Mouse (Mus musculus) hindbrain, embryonic 12.5 days (tissue): ENCODE results near the gene Ndrg4. TPM values are rescaled to one million over a fixed set of nuclear protein-coding genes. Genes with fewer than 3 reads are reported as not detected.
A peak's percentile ranks its signal among the peaks of the same experiment; 100 is the strongest.
"Not testable (repeated sequence)": the region's sequence is repeated elsewhere in the genome, so short reads cannot be mapped to it uniquely, and the experiment has no call there.

Experiments used
- ATAC-seq: fragments of 200-750 bp; cut with Nextera tagmentation; 2 replicates; pipeline ENCODE4 v1.8.0; 2017; ENCODE audit warnings: moderate TSS enrichment; ENCODE audit not compliant: low FRiP score
- H3K27ac ChIP-seq: fragments of 300-500 bp; sonication (generic); 2 replicates; pipeline ENCODE4 v1.5.1; 2016; ENCODE audit warnings: mild to moderate bottlenecking
- H3K27me3 ChIP-seq: fragments of 300-500 bp; sonication (generic); 2 replicates; pipeline ENCODE4 v1.6.1; 2016; ENCODE audit warnings: mild to moderate bottlenecking
- H3K36me3 ChIP-seq: fragments of 300-500 bp; sonication (generic); 2 replicates; pipeline ENCODE4 v1.6.1; 2016; ENCODE audit warnings: mild to moderate bottlenecking
- H3K4me1 ChIP-seq: fragments of 300-500 bp; sonication (generic); 2 replicates; pipeline ENCODE4 v1.6.1; 2016
- H3K4me2 ChIP-seq: fragments of 300-500 bp; sonication (generic); replicated peaks from 2 replicates; pipeline ENCODE4 v1.6.1; 2016; ENCODE audit warnings: mild to moderate bottlenecking
- H3K4me3 ChIP-seq: fragments of 300-500 bp; sonication (generic); 2 replicates; pipeline ENCODE4 v1.5.1; 2016; ENCODE audit warnings: mild to moderate bottlenecking
- H3K9ac ChIP-seq: fragments of 300-500 bp; sonication (generic); 2 replicates; pipeline ENCODE4 v1.6.1; 2016; ENCODE audit warnings: mild to moderate bottlenecking, moderate library complexity
- H3K9me3 ChIP-seq: fragments of 300-500 bp; sonication (generic); replicated peaks from 2 replicates; pipeline ENCODE4 v1.6.1; 2016; ENCODE audit warnings: mild to moderate bottlenecking
- WGBS: fragments of 180-500 bp; shearing (Covaris S2); methylation state at CpG from one replicate; pipeline ENCODE4 v1.1.7; 2016; 5-methylcytosine and 5-hydroxymethylcytosine counted together
- polyA plus RNA-seq: library from polyadenylated mRNA; unstranded; fragments of >200 nt; fragmentation: Nextera tagmentation; extraction: Ambion mirVana; gene quantifications from 2 replicates; pipeline ENCODE4 v1.2.1, GENCODE M21; 2016

The Ndrg4 gene
- polyA plus RNA-seq, 1 experiment from 2014 or later: 97.1 TPM

DNA sequence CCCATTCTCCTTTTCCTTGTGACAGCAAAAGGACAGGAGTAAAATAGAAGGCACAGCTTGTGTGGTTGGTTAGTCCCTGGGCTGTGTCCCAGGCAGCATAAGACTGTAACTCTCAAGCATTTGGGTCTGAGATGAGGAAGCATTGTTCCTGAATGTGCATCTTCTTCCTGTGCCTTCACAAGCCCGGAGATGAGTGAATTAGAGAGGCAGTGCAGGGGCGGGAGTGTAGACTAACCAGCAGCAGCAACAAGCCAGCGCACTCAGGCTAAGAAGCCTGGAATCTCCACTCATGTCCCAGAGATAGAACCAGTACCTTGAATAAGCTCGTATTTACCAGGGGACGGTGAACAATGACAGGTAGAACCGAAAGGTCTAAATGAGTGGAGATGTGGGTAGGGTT, 15.2 kb upstream of the Ndrg4 start:
- 90% methylated on average over 6 of the region's 6 CpGs for WGBS
- peaks cover 2% of the 10 kb centered on the region for H3K9me3 ChIP-seq
- H3K4me2 ChIP-seq: no peak overlapping the region
- H3K27ac ChIP-seq: no peak overlapping the region
- H3K4me3 ChIP-seq: no peak overlapping the region
- H3K4me1 ChIP-seq: 0 out of 2 replicates have a peak, but pooled peaks cover 2% of the 10 kb centered on the region
- no peaks in the 10 kb centered on the region for H3K27me3 ChIP-seq
- H3K36me3 ChIP-seq: no peaks in the 10 kb centered on the region
- no peak for ATAC-seq
- H3K9ac ChIP-seq: no peak overlapping the region

DNA sequence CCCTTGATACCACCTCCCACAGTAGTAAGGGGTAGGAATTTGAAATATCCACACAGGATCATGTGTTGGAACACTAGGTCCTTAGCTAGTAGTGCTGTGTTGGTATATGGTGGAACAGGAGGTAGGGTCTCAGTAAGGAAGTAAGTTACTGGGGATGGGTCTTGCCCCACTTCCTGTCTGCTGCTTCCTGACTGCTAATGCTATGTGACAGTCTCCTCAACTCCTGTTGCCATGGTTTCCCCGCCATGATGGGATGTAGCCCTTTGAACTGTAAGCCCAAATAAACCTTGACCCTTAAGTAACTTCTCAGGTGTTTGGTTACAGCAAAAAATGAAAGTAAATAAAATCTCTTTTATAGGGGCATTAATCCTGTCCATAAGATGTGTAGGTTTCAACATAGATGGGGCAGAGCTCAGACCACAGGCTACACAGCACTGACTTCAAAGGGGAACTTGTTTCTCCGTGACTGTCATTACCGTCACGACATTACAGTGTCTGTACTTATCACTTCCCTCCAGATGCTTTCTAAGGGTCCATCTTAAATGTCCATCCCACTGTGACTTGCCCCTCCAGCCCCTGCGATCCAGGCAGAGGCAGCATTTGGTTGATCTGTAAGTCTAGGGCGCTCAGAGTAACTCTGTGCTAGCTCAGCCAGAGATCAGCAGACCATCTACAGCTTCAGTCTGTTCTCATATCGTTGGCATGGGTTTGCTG, 13.7 kb upstream of the Ndrg4 start:
- no peak overlapping the region for H3K27ac ChIP-seq
- no peak overlapping the region for H3K4me2 ChIP-seq
- no peak for ATAC-seq
- H3K9ac ChIP-seq: no peak overlapping the region
- no peak overlapping the region for H3K4me3 ChIP-seq
- no peaks in the 10 kb centered on the region for H3K4me1 ChIP-seq
- 86% methylated on average over 7 of the region's 7 CpGs for WGBS
- no peaks in the 10 kb centered on the region for H3K36me3 ChIP-seq
- H3K27me3 ChIP-seq: no peaks in the 10 kb centered on the region
- peaks cover 4% of the 10 kb centered on the region for H3K9me3 ChIP-seq

DNA sequence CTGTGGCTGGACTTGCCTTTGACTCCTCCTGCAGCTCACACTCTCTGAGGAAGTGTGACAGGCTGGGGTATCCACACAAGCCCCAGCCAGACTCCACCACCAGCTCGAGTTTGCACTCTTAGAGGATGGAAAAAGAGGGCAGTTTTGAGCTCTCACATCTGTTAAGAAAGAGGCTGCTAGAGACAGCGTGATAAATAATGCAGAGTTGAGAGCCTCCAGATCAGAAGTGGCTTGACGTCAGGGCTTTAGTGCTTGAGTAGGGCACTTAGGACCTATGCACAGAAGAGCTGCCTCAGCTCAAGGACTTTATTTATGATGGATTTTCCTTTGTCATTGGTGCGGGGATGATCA, 13.2 kb upstream of the Ndrg4 start:
- H3K4me1 ChIP-seq: no peaks in the 10 kb centered on the region
- ATAC-seq: no peak
- H3K4me3 ChIP-seq: no peak overlapping the region
- no peak overlapping the region for H3K4me2 ChIP-seq
- no peaks in the 10 kb centered on the region for H3K27me3 ChIP-seq
- 79% methylated on average over 4 of the region's 4 CpGs for WGBS
- H3K27ac ChIP-seq: no peak overlapping the region
- H3K9me3 ChIP-seq: peaks cover 4% of the 10 kb centered on the region
- H3K9ac ChIP-seq: no peak overlapping the region
- H3K36me3 ChIP-seq: no peaks in the 10 kb centered on the region

DNA sequence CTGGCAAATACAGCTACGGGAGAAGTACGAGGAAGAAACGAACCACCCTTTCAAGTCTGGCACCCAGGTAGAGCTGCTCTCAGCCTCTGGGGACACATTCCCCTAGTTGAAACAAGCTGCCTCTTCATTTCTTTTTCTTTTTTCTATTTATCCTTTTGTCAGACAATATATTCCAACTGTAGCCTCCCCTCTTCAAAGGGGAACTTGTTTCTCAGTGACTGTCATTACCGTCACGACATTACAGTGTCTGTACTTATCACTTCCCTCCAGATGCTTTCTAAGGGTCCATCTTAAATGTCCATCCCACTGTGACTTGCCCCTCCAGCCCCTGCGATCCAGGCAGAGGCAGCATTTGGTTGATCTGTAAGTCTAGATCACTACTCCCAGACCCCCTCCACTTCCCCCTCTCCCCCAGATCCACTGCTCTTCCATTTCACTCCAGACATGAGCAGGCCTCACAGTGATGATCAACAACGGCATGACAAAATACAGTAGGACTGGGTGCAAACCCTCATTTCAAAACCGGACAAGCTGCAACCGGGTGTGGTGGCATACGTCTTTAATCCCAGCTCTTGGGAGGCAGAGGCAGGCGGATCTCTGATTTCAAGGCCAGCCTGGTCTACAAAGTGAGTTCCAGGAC, 10.8 kb upstream of the Ndrg4 start:
- not testable (repeated sequence) for H3K9ac ChIP-seq, H3K4me3 ChIP-seq, H3K9me3 ChIP-seq, H3K4me2 ChIP-seq, H3K27me3 ChIP-seq, H3K36me3 ChIP-seq, H3K27ac ChIP-seq, H3K4me1 ChIP-seq, ATAC-seq
- 93% methylated on average over 11 of the region's 11 CpGs for WGBS

DNA sequence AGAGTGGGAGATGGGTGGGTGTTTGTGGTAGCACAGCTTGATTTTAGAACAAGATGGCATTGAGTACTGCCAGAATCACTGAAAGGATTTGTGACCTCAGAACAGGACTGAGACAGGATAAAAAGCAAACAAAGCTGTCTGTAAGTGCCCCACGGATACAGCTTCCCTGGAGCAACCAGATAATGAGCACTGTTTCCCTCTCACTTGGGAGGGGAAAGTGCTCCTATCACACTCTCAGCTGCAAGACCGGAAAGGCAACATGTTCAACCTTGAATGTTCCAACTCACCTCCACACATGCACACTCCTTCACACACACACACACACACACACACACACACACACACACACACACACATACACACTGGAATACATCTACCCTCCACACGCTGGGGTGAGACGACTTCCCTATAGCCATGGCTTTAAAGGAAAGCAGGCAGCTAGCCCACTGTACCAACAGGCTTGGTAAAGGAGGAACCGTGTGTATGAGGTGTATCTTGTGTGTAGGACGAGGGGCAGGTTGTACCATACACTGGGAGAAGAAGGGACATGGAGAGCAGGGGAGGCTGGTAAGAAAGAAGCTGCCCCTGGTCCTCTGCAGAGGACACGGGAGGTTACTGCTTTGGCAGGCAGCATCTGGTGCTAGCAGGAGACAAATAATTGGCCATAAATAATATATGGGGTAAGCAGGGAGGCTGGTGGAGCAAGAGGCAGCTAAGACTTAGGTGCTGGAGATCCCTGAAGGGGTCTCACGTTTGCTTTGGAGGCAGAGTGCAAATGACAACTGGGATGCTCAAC, 8.4 kb upstream of the Ndrg4 start:
- peaks cover 7% of the 10 kb centered on the region; the same call in 1 of the 2 replicates for H3K27me3 ChIP-seq
- no peak overlapping the region for H3K9ac ChIP-seq
- ATAC-seq: peak; percentile 40
- peak overlapping the region; percentile 55 for H3K27ac ChIP-seq
- 65% methylated on average over 8 of the region's 8 CpGs for WGBS
- no peak overlapping the region for H3K4me2 ChIP-seq
- peaks cover 4% of the 10 kb centered on the region for H3K9me3 ChIP-seq
- H3K4me3 ChIP-seq: no peak overlapping the region
- H3K4me1 ChIP-seq: no peaks in the 10 kb centered on the region
- no peaks in the 10 kb centered on the region for H3K36me3 ChIP-seq

DNA sequence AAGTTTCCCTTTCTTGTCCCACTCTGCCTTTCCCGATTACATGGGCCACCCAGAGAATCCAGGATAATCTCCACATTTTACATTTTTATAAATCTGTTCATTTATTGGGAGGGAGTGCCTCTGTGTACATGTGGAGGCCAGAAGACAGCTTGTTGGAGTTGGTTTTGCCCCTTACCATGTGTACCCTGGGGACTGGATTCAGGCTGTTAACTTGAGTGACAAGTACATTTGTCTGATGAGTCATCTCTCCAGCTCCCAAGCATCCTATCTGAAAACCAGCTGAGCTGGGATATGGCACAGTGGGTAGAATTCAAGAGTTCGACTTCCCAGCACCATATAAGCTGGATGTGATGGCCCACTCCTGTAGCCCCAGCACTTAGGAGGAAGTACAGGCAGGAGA, 6.8 kb upstream of the Ndrg4 start:
- H3K4me3 ChIP-seq: no peak overlapping the region
- peaks cover 14% of the 10 kb centered on the region for H3K27me3 ChIP-seq
- H3K4me1 ChIP-seq: no peaks in the 10 kb centered on the region; the same call in 1 of the 2 replicates
- H3K9me3 ChIP-seq: peaks cover 4% of the 10 kb centered on the region
- no peak overlapping the region for H3K4me2 ChIP-seq
- H3K9ac ChIP-seq: no peak overlapping the region
- whole genome bisulfite sequencing: 84% methylated on average over 2 of the region's 2 CpGs
- no peak for ATAC-seq
- H3K27ac ChIP-seq: no peak overlapping the region
- no peaks in the 10 kb centered on the region for H3K36me3 ChIP-seq

DNA sequence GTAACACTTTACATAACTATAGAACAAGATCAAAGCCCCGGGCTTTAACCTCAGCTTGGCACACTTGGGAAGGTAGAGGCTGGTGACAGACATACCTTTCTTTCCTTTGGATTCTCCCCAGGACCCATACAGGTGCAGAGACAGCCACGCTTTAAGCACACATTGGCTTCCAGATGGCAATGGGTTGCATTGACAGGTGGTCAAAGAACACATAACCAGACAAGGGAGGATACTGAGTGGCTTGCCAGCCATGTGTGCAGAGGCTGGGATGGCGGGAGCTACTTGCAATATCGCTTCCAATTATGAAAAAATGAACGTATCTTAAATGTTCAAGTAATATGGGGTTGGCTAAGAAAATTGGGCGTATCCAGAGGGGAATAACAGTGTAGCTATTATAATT, 4.9 kb upstream of the Ndrg4 start:
- Histone ChIP-seq H3K9me3 (no peaks in the 10 kb centered on the region), H3K4me1 (no peaks in the 10 kb centered on the region; the same call in 1 of the 2 replicates), H3K9ac (no peak overlapping the region), H3K27ac (no peak overlapping the region), H3K27me3 (peaks cover 31% of the 10 kb centered on the region), H3K36me3 (no peaks in the 10 kb centered on the region), H3K4me2 (no peak overlapping the region), H3K4me3 (no peak overlapping the region)
- WGBS: 89% methylated on average over 6 of the region's 6 CpGs
- no peak for ATAC-seq

DNA sequence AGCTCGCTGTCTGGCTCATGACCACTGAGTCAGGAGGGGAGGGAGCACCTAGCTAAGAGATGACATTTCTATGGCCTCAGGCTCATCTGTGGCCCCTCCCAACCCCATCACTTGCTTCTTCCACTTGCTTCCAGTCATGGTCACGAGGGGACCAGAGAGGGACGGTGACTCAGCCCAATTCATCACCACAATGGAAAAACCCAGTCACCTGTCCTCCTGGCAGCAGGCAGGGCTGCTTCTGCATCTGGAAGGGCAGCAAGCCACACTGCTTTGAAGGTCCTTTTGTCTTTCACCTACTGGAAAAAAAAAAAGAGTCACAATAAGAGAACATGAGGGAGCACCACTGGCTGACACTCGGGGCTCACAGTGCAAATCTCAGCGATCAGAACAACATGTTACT, 4.0 kb upstream of the Ndrg4 start:
- no peak overlapping the region for H3K27ac ChIP-seq
- H3K9me3 ChIP-seq: no peaks in the 10 kb centered on the region
- H3K36me3 ChIP-seq: no peaks in the 10 kb centered on the region
- H3K4me3 ChIP-seq: no peak overlapping the region
- no peak overlapping the region for H3K9ac ChIP-seq
- 75% methylated on average over 5 of the region's 5 CpGs for WGBS
- H3K4me1 ChIP-seq: peaks cover 5% of the 10 kb centered on the region
- H3K4me2 ChIP-seq: no peak overlapping the region
- H3K27me3 ChIP-seq: peaks cover 40% of the 10 kb centered on the region
- no peak for ATAC-seq

DNA sequence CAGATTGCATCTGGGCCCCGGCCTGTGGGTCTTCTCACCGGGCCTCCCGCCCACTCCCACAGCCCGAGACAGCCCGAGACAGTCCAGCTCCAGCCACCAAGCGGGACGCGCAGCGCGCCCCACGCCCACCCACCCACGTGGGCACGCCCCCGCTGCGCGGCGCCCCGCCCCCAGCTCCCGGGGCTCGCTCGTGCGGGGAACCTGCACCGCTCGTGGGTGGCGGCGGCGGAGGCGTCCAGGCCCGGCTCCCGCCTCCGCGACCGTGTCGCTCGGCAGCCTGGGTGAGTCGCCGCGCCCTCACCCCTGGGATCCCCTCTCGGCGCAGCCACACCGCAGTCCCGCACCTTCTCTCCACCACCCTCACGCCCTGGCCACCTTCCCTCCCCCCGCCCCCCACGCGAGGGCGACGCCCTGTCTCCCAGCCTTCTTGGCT, 827 bp downstream of the Ndrg4 start:
- Histone ChIP-seq H3K27ac (0 out of 2 replicates have a peak overlapping the region, but pooled peaks have one; percentile 5), H3K27me3 (peaks cover 75% of the 10 kb centered on the region)
- ATAC-seq: peak; percentile 51

DNA sequence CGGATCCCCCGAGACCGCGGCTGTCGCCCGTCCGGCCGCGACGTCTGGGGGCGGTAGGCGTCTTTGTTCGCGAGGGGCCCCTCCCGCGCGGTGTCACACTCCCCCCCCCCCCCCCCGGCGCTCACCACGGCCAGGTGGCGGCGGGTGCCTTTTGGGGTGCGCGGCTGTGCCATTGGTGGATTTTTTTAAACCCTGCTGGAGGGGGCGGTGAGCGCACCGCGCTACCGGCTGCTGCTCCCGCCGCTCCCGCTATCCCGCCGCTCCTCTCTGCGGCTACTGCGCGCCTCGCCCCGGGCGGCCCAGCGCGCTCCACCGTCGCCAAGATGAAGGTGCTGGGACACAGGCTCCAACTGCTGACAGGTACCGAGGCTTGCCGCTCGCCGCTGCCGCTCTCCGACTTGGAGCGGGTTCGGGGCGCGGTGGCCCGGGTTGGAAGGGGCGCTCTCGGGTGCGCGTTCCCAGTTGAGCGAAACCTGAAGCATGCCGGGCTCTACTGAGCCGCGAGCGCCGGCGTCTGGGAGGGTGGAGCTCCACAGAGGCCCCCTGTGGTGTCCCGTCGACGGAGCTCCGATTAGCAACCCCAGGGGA, 1.3 kb downstream of the Ndrg4 start:
- 0 out of 2 replicates have a peak overlapping the region, but pooled peaks have one; percentile 5 for H3K27ac ChIP-seq
- H3K9me3 ChIP-seq: no peaks in the 10 kb centered on the region
- peak overlapping the region; percentile 55 for H3K4me3 ChIP-seq
- no peaks in the 10 kb centered on the region for H3K36me3 ChIP-seq
- peak; percentile 53 for ATAC-seq
- H3K27me3 ChIP-seq: peaks cover 72% of the 10 kb centered on the region
- H3K9ac ChIP-seq: peak overlapping the region; percentile 76
- peak overlapping the region; percentile 78 for H3K4me2 ChIP-seq
- under 1% methylated on average over 66 of the region's 70 CpGs for WGBS
- H3K4me1 ChIP-seq: peaks cover 15% of the 10 kb centered on the region

More for the DNA sequence above, 827 bp downstream of the Ndrg4 start:
- Histone ChIP-seq H3K36me3 (no peaks in the 10 kb centered on the region), H3K4me1 (peaks cover 15% of the 10 kb centered on the region), H3K9me3 (no peaks in the 10 kb centered on the region), H3K4me2 (peak overlapping the region; percentile 78), H3K4me3 (peak overlapping the region; percentile 55), H3K9ac (peak overlapping the region; percentile 76)
- under 1% methylated on average over 25 of the region's 48 CpGs for WGBS

DNA sequence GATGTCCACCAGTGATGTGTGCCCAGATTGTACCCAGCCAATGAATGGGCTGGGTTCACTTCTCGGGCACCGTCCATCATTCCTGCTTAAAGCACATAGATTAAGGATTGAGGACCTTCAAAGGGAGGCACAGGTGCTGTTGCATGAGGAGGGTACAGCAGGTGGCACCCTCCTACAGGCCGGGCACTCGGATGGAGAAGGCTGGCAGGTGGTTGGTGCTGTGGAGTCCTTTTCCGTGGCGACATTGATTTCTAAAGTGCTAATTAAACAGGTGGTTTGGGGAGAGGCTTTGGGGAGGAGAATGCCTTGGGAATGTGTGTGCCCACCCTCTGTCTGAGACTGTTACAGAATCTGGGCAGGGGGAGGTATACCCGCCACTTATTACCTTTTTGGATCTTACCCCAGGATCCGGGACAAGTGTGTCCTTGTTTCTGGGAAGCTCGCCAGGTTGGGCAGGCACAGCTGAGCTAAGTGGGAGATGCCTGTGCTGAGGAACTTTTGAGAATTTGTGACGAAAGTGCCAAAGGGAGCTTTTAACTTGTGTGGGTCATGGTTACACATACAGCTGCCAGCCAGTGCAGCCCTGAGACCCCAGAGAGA, 11.4 kb downstream of the Ndrg4 start:
- no peaks in the 10 kb centered on the region for H3K9me3 ChIP-seq
- H3K27ac ChIP-seq: no peak overlapping the region
- H3K36me3 ChIP-seq: no peaks in the 10 kb centered on the region
- no peak overlapping the region for H3K4me3 ChIP-seq
- no peak overlapping the region for H3K9ac ChIP-seq
- ATAC-seq: no peak
- no peaks in the 10 kb centered on the region for H3K4me1 ChIP-seq
- H3K27me3 ChIP-seq: peaks cover 8% of the 10 kb centered on the region
- 84% methylated on average over 10 of the region's 10 CpGs for WGBS
- H3K4me2 ChIP-seq: no peak overlapping the region
